Mouse (Mus musculus) layer of hippocampus, adult 9-10 months (tissue): ENCODE measurements around the gene Cdcp1.

Source experiments
- DNase-seq: peaks from one replicate; pipeline ENCODE4 v3.0.0; 2022; ENCODE audit warnings: low spot score

The Cdcp1 gene

GRCm38 (mm10) chr9:123207895-123208294, 7.9 kb downstream of the Cdcp1 start:
- no peak for DNase-seq

GRCm38 (mm10) chr9:123206948-123207347, 8.9 kb downstream of the Cdcp1 start:
- no peak for DNase-seq

- no peak for DNase-seq
These were observed 9.3 kb downstream of the Cdcp1 start for GRCm38 (mm10) chr9:123206526-123206925.

GRCm38 (mm10) chr9:123200116-123200515, 15.7 kb downstream of the Cdcp1 start:
- no peak for DNase-seq

- DNase-seq = no peak
These were observed 27.6 kb downstream of the Cdcp1 start for GRCm38 (mm10) chr9:123188271-123188670.

GRCm38 (mm10) chr9:123187589-123187988, 28.2 kb downstream of the Cdcp1 start:
- DNase-seq = no peak

GRCm38 (mm10) chr9:123186151-123186550, 29.7 kb downstream of the Cdcp1 start:
- no peak for DNase-seq

GRCm38 (mm10) chr9:123185546-123185945, 30.3 kb downstream of the Cdcp1 start:
- DNase-seq = no peak

- no peak for DNase-seq
These were observed 32.6 kb downstream of the Cdcp1 start for GRCm38 (mm10) chr9:123183226-123183625.

GRCm38 (mm10) chr9:123180003-123180402, 35.8 kb downstream of the Cdcp1 start:
- no peak for DNase-seq

GRCm38 (mm10) chr9:123177380-123178048, 38.3 kb downstream of the Cdcp1 start:
- no peak for DNase-seq

GRCm38 (mm10) chr9:123174356-123174755, 41.5 kb downstream of the Cdcp1 start:
- no peak for DNase-seq

GRCm38 (mm10) chr9:123173760-123174159, 42.1 kb downstream of the Cdcp1 start:
- DNase-seq = no peak

- no peak for DNase-seq
These were observed 49.9 kb downstream of the Cdcp1 start for GRCm38 (mm10) chr9:123165781-123166443.

GRCm38 (mm10) chr9:123162985-123163694, 52.7 kb downstream of the Cdcp1 start:
- no peak for DNase-seq

- DNase-seq = no peak
These were observed 54.0 kb downstream of the Cdcp1 start for GRCm38 (mm10) chr9:123161792-123162191.

- peak; percentile 64 for DNase-seq
These were observed 56.5 kb downstream of the Cdcp1 start for GRCm38 (mm10) chr9:123159330-123159729.

- peak; percentile 22 for DNase-seq
These were observed 57.6 kb downstream of the Cdcp1 start for GRCm38 (mm10) chr9:123158125-123158836.

GRCm38 (mm10) chr9:123157699-123158098, 58.1 kb downstream of the Cdcp1 start:
- DNase-seq = no peak

- no peak for DNase-seq
These were observed 58.9 kb downstream of the Cdcp1 start for GRCm38 (mm10) chr9:123156910-123157361.

GRCm38 (mm10) chr9:123153121-123153520, 62.7 kb downstream of the Cdcp1 start:
- DNase-seq = no peak

- DNase-seq = no peak
These were observed 63.8 kb downstream of the Cdcp1 start for GRCm38 (mm10) chr9:123152026-123152425.
